Mouse (Mus musculus) forebrain, embryonic 10.5 days (tissue): ENCODE results near the gene Cldn24. TPM values are rescaled to one million over a fixed set of nuclear protein-coding genes. Genes with fewer than 3 reads are reported as not detected.
"Not testable (repeated sequence)": the region's sequence is repeated elsewhere in the genome, so short reads cannot be mapped to it uniquely, and the experiment has no call there.

Experiments
- DNase-seq: peaks from one replicate; pipeline ENCODE4 v3.0.0-alpha.2; 2017; ENCODE audit warnings: low spot score; ENCODE audit errors: extremely low spot score
- H3K27ac ChIP-seq: fragments of 300-500 bp; sonication (generic); 2 replicates; pipeline ENCODE4 v1.5.1; 2016; ENCODE audit warnings: mild to moderate bottlenecking
- H3K27me3 ChIP-seq: fragments of 300-500 bp; sonication (generic); 2 replicates; pipeline ENCODE4 v1.6.1; 2016; ENCODE audit warnings: mild to moderate bottlenecking; ENCODE audit not compliant: poor library complexity, severe bottlenecking
- H3K36me3 ChIP-seq: fragments of 300-500 bp; sonication (generic); replicated peaks from 2 replicates; pipeline ENCODE4 v1.6.1; 2016; ENCODE audit warnings: mild to moderate bottlenecking, moderate library complexity
- H3K4me1 ChIP-seq: fragments of 300-500 bp; sonication (generic); 2 replicates; pipeline ENCODE4 v1.6.1; 2016
- H3K4me3 ChIP-seq: fragments of 300-500 bp; sonication (generic); 2 replicates; pipeline ENCODE4 v1.5.1; 2016; ENCODE audit warnings: mild to moderate bottlenecking, moderate library complexity
- H3K9me3 ChIP-seq: fragments of 300-500 bp; sonication (generic); 2 replicates; pipeline ENCODE4 v1.6.1; 2016; ENCODE audit warnings: mild to moderate bottlenecking, moderate library complexity
- WGBS: fragments of 180-500 bp; shearing (Covaris S2); methylation state at CpG from one replicate; pipeline ENCODE4 v1.1.7; 2016; 5-methylcytosine and 5-hydroxymethylcytosine counted together
- polyA plus RNA-seq: library from polyadenylated mRNA; unstranded; fragments of >200 nt; fragmentation: Nextera tagmentation; extraction: Ambion mirVana; gene quantifications from 2 replicates; pipeline ENCODE4 v1.2.1, GENCODE M21; 2016

Cldn24 gene
- polyA plus RNA-seq, 1 experiment from 2014 or later: not detected

DNA sequence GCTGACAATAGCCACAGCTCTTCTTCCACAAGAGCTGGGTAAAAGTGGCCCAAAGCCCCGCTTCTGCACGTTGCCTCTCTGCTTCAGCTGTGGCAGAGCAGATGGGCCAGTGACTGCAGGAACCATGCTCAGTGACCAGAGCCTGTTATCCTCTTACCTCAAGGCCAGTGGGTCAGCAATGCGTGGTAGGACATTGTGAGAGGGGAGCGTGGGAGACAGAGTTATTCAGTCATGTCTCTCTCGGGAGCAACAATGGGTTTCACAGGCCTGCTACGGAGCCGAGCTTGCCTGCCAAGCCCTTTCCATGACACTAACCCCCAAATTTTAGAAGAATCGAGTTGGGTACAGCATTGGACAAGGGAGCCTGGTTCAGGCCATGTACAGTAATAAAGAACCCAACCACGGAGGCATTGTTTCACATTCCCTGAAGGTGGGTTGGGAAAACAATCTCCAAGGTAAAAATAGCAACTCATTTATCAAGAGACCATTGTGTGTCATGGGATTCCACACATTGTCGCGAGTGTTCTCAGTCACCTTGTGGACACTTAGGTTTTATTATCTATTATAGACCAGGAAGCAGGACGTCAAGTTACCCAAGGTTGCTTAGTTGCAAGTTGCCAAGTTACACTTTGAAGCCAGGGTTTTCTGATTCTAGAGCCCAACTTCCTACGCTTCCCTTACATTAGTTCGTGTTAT is 11.8 kb upstream of the Cldn24 start:
- Histone ChIP-seq H3K36me3 (no peaks in the 10 kb centered on the region), H3K4me3 (no peak overlapping the region), H3K4me1 (peaks cover 7% of the 10 kb centered on the region), H3K27ac (no peak overlapping the region), H3K9me3 (peaks cover 4% of the 10 kb centered on the region; the same call in 1 of the 2 replicates), H3K27me3 (no peaks in the 10 kb centered on the region)
- 90% methylated on average over 14 of the region's 14 CpGs for WGBS
- DNase-seq: no peak

DNA sequence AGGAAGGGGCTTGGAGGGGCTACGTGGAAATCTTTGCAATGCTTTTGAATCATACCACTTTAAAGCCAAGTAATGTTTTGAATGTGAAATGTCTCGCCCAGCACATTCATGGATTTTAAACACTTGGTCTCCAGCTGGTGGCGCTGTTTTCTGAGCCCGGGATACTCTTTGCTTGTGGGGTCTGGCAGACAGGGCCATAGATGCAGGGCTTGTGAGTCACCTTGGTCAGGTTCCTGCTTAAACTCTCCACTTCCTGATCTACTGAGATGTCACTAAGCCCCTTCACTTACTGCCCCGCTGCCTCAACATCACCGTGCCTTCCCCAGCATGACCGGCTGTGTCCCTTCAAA is 11.3 kb upstream of the Cldn24 start:
- Histone ChIP-seq H3K4me3 (no peak overlapping the region), H3K27ac (peak overlapping the region; percentile 48; the same call in 1 of the 2 replicates), H3K4me1 (peaks cover 7% of the 10 kb centered on the region), H3K27me3 (no peaks in the 10 kb centered on the region), H3K9me3 (peaks cover 4% of the 10 kb centered on the region; the same call in 1 of the 2 replicates), H3K36me3 (no peaks in the 10 kb centered on the region)
- WGBS: 79% methylated on average over 7 of the region's 7 CpGs
- DNase-seq: no peak

DNA sequence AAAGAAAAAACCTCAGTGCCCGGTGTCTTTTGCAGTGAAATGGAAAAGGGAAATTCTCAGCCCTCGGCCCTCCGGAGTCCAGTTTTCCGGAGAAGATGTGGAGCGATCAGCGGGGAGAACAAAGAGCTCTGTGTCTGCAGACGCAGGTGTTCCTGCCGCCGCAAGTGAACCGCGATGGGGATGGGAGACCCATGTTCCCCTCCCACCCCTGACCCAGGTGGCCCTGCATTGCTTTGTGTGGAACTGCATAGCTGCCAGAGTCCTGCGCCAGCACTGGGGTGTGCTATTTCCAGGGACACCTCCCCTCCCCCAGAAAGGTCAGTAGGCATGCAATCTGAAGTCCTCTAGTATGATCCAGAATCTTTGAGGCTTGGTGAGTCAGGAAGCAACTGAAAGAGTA is 10.7 kb upstream of the Cldn24 start:
- H3K4me3 ChIP-seq: no peak overlapping the region
- WGBS: 76% methylated on average over 12 of the region's 12 CpGs
- no peaks in the 10 kb centered on the region for H3K27me3 ChIP-seq
- peaks cover 7% of the 10 kb centered on the region for H3K4me1 ChIP-seq
- DNase-seq: no peak
- H3K36me3 ChIP-seq: no peaks in the 10 kb centered on the region
- H3K9me3 ChIP-seq: peaks cover 4% of the 10 kb centered on the region; the same call in 1 of the 2 replicates
- peak overlapping the region; percentile 48; the same call in 1 of the 2 replicates for H3K27ac ChIP-seq

DNA sequence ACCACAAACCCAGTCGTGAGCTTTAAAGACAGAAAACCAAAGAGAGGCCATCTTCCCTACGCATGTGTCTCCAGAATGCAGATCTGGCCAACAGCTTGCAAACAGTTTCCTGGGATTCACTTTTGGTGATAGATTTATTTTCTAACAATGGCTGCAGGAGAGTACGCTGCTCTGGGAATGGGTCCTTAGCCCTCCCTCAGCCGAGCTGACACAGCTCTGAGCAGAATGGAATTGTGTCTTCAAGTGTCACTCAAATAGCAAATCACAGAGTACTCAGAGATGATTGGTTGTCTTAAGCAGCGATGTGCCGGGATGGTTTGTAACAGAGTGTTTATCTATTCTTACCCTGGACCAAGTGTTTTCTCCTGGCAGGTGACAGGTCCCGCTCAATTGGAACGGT is 2.9 kb upstream of the Cldn24 start:
- DNase-seq: no peak
- H3K36me3 ChIP-seq: no peaks in the 10 kb centered on the region
- H3K4me3 ChIP-seq: no peak overlapping the region
- WGBS: 93% methylated on average over 8 of the region's 8 CpGs
- H3K4me1 ChIP-seq: peaks cover 16% of the 10 kb centered on the region
- H3K27ac ChIP-seq: no peak overlapping the region
- H3K9me3 ChIP-seq: peaks cover 5% of the 10 kb centered on the region; the same call in 1 of the 2 replicates
- no peaks in the 10 kb centered on the region for H3K27me3 ChIP-seq

- DNase-seq: no peak
- Histone ChIP-seq H3K36me3 (no peaks in the 10 kb centered on the region), H3K27me3 (no peaks in the 10 kb centered on the region), H3K27ac (0 out of 2 replicates have a peak overlapping the region, but pooled peaks have one; percentile 45), H3K9me3 (peaks cover 5% of the 10 kb centered on the region; the same call in 1 of the 2 replicates), H3K4me1 (peaks cover 31% of the 10 kb centered on the region), H3K4me3 (no peak overlapping the region)
- 88% methylated on average over 20 of the region's 20 CpGs for WGBS
Observed at GRCm38 (mm10) chr8:47820914-47821772, 800 bp upstream of the Cldn24 start.

GRCm38 (mm10) chr8:47822541-47822940 is 598 bp downstream of the Cldn24 start:
- 88% methylated on average over 7 of the region's 9 CpGs for WGBS
- not testable (repeated sequence) for DNase-seq, H3K27ac ChIP-seq, H3K27me3 ChIP-seq, H3K9me3 ChIP-seq, H3K36me3 ChIP-seq, H3K4me3 ChIP-seq
- H3K4me1 ChIP-seq: peaks cover 31% of the 10 kb centered on the region

GRCm38 (mm10) chr8:47823777-47824176 is 1.8 kb downstream of the Cldn24 start:
- WGBS: 51% methylated on average over 10 of the region's 10 CpGs
- DNase-seq: no peak

GRCm38 (mm10) chr8:47824182-47824581 is 2.2 kb downstream of the Cldn24 start, which contains the start of gene Cldn22:
Gene Cldn22 (plus strand): TSS chr8:47824482.
- peaks cover 12% of the 10 kb centered on the region for H3K36me3 ChIP-seq
- DNase-seq: peak; percentile 30
- H3K4me3 ChIP-seq: no peak within 1 kb of the TSS
- peaks cover 5% of the 10 kb centered on the region; the same call in 1 of the 2 replicates for H3K9me3 ChIP-seq
- peaks cover 37% of the 10 kb centered on the region for H3K4me1 ChIP-seq
- no peaks in the 10 kb centered on the region for H3K27me3 ChIP-seq
- 34% methylated on average over 13 of the region's 13 CpGs for WGBS
- H3K27ac ChIP-seq: peak within 1 kb of the TSS; percentile 66; the same call in 1 of the 2 replicates

More at GRCm38 (mm10) chr8:47823777-47824176, 1.8 kb downstream of the Cldn24 start:
- Histone ChIP-seq H3K4me3 (no peak overlapping the region), H3K9me3 (peaks cover 5% of the 10 kb centered on the region; the same call in 1 of the 2 replicates), H3K27me3 (no peaks in the 10 kb centered on the region), H3K4me1 (peaks cover 37% of the 10 kb centered on the region), H3K27ac (no peak overlapping the region), H3K36me3 (peaks cover 9% of the 10 kb centered on the region; the same call in 1 of the 2 replicates)

- H3K4me3 ChIP-seq: no peak overlapping the region
- peaks cover 26% of the 10 kb centered on the region for H3K36me3 ChIP-seq
- no peak for DNase-seq
- 52% methylated on average over 5 of the region's 5 CpGs for WGBS
- H3K27ac ChIP-seq: 0 out of 2 replicates have a peak overlapping the region, but pooled peaks have one; percentile 35
- H3K9me3 ChIP-seq: peaks cover 5% of the 10 kb centered on the region; the same call in 1 of the 2 replicates
- H3K4me1 ChIP-seq: peaks cover 37% of the 10 kb centered on the region
- H3K27me3 ChIP-seq: no peaks in the 10 kb centered on the region
Observed at GRCm38 (mm10) chr8:47825596-47825995, 3.7 kb downstream of the Cldn24 start.

DNA sequence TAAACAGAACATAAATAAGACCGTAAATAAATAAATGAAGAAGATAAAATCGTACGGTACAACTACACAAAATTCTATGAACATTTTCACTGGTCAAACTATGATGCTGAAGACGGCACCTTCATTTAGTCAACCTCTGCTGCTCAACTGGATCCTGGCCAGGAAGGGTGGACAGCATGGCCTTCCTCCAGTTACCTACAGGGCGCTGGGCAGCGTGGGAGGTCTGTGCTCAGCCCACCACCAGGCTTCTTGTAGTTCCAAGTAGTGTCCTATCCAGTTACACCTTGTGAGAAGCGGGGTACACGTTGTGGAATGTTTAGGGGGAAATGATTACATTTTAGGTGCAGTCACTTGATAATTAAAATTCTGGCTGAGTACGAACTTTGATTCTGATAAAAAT is 5.0 kb downstream of the Cldn24 start:
- no peak for DNase-seq
- no peak overlapping the region for H3K4me3 ChIP-seq
- H3K27me3 ChIP-seq: no peaks in the 10 kb centered on the region
- H3K27ac ChIP-seq: no peak overlapping the region
- H3K9me3 ChIP-seq: no peaks in the 10 kb centered on the region
- peaks cover 36% of the 10 kb centered on the region for H3K36me3 ChIP-seq
- WGBS: 92% methylated on average over 9 of the region's 9 CpGs
- H3K4me1 ChIP-seq: peaks cover 31% of the 10 kb centered on the region

DNA sequence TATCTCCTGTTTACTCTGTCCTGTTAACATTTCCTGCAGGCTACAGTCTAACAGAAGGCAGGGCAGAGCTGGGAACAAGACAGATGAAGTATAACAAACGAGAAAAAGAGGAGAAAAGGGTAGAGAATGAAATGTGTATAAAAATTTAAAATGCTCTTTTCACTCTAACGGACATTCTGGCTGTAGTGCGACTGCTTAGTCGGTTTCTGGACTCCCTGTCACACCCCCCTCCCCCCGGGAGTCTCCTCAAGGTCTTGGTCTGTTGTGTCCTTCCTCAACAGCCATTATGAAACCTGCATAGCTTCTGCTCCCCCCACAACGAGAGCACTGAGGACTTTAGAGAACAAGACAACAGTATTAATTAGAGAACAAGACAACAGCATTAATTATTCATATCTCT is 10.7 kb downstream of the Cldn24 start:
- DNase-seq: no peak
- no peaks in the 10 kb centered on the region for H3K9me3 ChIP-seq
- WGBS: 88% methylated on average over 6 of the region's 6 CpGs
- H3K4me1 ChIP-seq: peaks cover 21% of the 10 kb centered on the region
- no peak overlapping the region for H3K27ac ChIP-seq
- H3K4me3 ChIP-seq: no peak overlapping the region
- H3K36me3 ChIP-seq: peaks cover 41% of the 10 kb centered on the region
- H3K27me3 ChIP-seq: no peaks in the 10 kb centered on the region

GRCm38 (mm10) chr8:47833944-47834343 is 12.0 kb downstream of the Cldn24 start:
- Histone ChIP-seq H3K27ac (no peak overlapping the region), H3K27me3 (no peaks in the 10 kb centered on the region), H3K36me3 (peaks cover 36% of the 10 kb centered on the region), H3K4me1 (peaks cover 14% of the 10 kb centered on the region), H3K9me3 (no peaks in the 10 kb centered on the region), H3K4me3 (no peak overlapping the region)
- 61% methylated on average over 1 of the region's 1 CpGs for WGBS
- DNase-seq: no peak
